Mouse (Mus musculus) heart, embryonic 14.5 days (tissue): Measurements from ENCODE around the gene Hsf5. TPM values are rescaled to one million over a fixed set of nuclear protein-coding genes. Genes with fewer than 3 reads are reported as not detected.

Experiments
- ATAC-seq: fragments of 200-750 bp; cut with Nextera tagmentation; 2 replicates; pipeline ENCODE4 v1.8.0; 2017; ENCODE audit warnings: low read depth, moderate TSS enrichment; ENCODE audit not compliant: insufficient number of reproducible peaks, insufficient read depth, low FRiP score
- H3K27ac ChIP-seq, 2 experiments: fragments of 200-500 bp in 1 of 2; fragments of 300-500 bp in 1 of 2; sonication (generic) in 1 of 2; replicated peaks in 1 of 2; 2 replicates each; pipeline ENCODE4 v1.5.1; 2012 to 2014; ENCODE audit warnings: low read depth in 2 of 2, low read length in 2 of 2, control low read depth in 1 of 2, mild to moderate bottlenecking in 1 of 2, mixed read lengths in 1 of 2; ENCODE audit not compliant: control insufficient read depth in 1 of 2, insufficient read depth in 1 of 2
- H3K27me3 ChIP-seq: fragments of 300-500 bp; sonication (generic); 2 replicates; pipeline ENCODE4 v1.6.1; 2014; ENCODE audit warnings: mild to moderate bottlenecking, low read length, control low read depth; ENCODE audit not compliant: control insufficient read depth, insufficient read depth
- H3K36me3 ChIP-seq: fragments of 300-500 bp; sonication (generic); 2 replicates; pipeline ENCODE4 v1.6.1; 2014; ENCODE audit warnings: mild to moderate bottlenecking, control low read depth, low read length, mixed read lengths; ENCODE audit not compliant: control insufficient read depth, insufficient read depth
- H3K4me1 ChIP-seq, 2 experiments: fragments of 200-500 bp in 1 of 2; fragments of 300-500 bp in 1 of 2; sonication (generic) in 1 of 2; 2 replicates each; pipeline ENCODE4 v1.6.1; 2012 to 2014; ENCODE audit warnings: low read length in 2 of 2, control low read depth in 1 of 2, mixed read lengths in 1 of 2; ENCODE audit not compliant: control insufficient read depth in 2 of 2, insufficient read depth in 2 of 2
- H3K4me2 ChIP-seq: fragments of 300-500 bp; sonication (generic); 2 replicates; pipeline ENCODE4 v1.6.1; 2014; ENCODE audit warnings: mild to moderate bottlenecking, low read length
- H3K4me3 ChIP-seq, 2 experiments: fragments of 200-500 bp in 1 of 2; fragments of 300-500 bp in 1 of 2; sonication (generic) in 1 of 2; 2 replicates each; pipeline ENCODE4 v1.5.1; 2012 to 2014; ENCODE audit warnings: low read length in 2 of 2, mild to moderate bottlenecking in 2 of 2, control low read depth in 1 of 2, low read depth in 1 of 2, moderate library complexity in 1 of 2; ENCODE audit not compliant: control insufficient read depth in 1 of 2, insufficient read depth in 1 of 2
- H3K9ac ChIP-seq: fragments of 300-500 bp; sonication (generic); 2 replicates; pipeline ENCODE4 v1.6.1; 2014; ENCODE audit warnings: mild to moderate bottlenecking, low read length
- H3K9me3 ChIP-seq: fragments of 300-500 bp; sonication (generic); 2 replicates; pipeline ENCODE4 v1.6.1; 2016; ENCODE audit warnings: low read length, control low read depth; ENCODE audit not compliant: control insufficient read depth
- WGBS: fragments of 180-500 bp; shearing (Covaris S2); extraction: QIAGEN DNeasy Blood & Tissue Kit; methylation state at CpG from one replicate; pipeline ENCODE4 v1.1.7; 2014; 5-methylcytosine and 5-hydroxymethylcytosine counted together
- polyA plus RNA-seq: library from polyadenylated mRNA; unstranded; fragments of >200 nt; fragmentation: Nextera tagmentation; extraction: Ambion mirVana; gene quantifications from 2 replicates; pipeline ENCODE4 v1.2.1, GENCODE M21; 2014

Hsf5 gene
- 0.13 and 0.15 TPM in 2 replicates for polyA plus RNA-seq

GRCm38 (mm10) chr11:87616790-87617474, at the start of gene Hsf5:
Hsf5 (plus strand) TSS chr11:87617164.
- H3K36me3 ChIP-seq: peaks cover 71% of the 10 kb centered on the region
- H3K4me2 ChIP-seq: no peak within 1 kb of the TSS
- no peaks in the 10 kb centered on the region for H3K27me3 ChIP-seq
- ATAC-seq: no peak
- 83% methylated on average over 64 of the region's 69 CpGs for WGBS
- no peaks in the 10 kb centered on the region for H3K9me3 ChIP-seq
- no peak within 1 kb of the TSS for H3K9ac ChIP-seq
- no peak within 1 kb of the TSS for H3K4me3 ChIP-seq
- H3K27ac ChIP-seq: no peak within 1 kb of the TSS
- H3K4me1 ChIP-seq: no peaks in the 10 kb centered on the region

DNA sequence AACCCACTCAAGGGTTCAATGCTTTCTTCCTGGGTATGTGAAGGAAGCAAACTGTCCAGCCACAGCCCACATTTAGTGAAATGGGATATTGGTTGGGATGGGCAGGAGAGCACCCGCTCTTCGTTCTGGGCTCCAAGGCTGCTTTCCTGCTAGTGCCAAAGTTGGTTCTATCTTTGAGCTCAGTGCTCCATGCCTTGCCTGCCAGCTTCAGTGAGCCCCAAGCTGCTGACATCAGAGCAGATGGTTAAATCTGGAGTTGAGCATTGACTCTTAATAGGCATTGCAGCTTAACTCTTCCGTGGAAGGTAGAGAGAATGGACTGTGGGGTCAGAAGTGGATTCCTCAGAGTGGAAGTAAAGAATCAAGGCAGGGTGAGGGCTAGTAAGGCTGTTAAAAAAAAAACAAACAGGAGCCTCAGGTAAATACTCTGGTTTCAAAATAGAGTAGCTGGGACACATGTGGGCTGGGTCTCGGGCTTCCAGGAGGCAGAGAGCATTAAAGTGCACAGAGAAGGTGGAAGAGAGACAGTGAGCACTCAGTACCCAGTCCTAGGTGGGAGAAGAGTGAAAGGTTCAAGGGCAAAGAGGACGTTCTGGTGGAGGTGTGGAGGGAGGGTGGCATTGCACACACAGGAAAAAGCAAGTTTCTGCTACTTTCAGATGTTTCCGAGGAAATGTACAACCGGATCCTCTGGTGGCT, 48.6 kb upstream of the Hsf5 start, which contains the start of gene Sept4:
TSS of gene Sept4 (plus strand) at position 649 of the 699 bp plus-strand sequence.
- H3K9me3 ChIP-seq: no peaks in the 10 kb centered on the region
- no peak within 1 kb of the TSS for H3K4me3 ChIP-seq
- H3K36me3 ChIP-seq: no peaks in the 10 kb centered on the region
- 0 out of 4 replicates have a peak within 1 kb of the TSS, but pooled peaks of 1 of the 2 experiments have one; percentile 1 for H3K27ac ChIP-seq
- no peak for ATAC-seq
- no peak within 1 kb of the TSS for H3K4me2 ChIP-seq
- H3K9ac ChIP-seq: no peak within 1 kb of the TSS
- H3K27me3 ChIP-seq: no peaks in the 10 kb centered on the region
- 68% methylated on average over 7 of the region's 7 CpGs for WGBS
- H3K4me1 ChIP-seq: peaks cover 22 to 30% of the 10 kb centered on the region in 2 experiments

DNA sequence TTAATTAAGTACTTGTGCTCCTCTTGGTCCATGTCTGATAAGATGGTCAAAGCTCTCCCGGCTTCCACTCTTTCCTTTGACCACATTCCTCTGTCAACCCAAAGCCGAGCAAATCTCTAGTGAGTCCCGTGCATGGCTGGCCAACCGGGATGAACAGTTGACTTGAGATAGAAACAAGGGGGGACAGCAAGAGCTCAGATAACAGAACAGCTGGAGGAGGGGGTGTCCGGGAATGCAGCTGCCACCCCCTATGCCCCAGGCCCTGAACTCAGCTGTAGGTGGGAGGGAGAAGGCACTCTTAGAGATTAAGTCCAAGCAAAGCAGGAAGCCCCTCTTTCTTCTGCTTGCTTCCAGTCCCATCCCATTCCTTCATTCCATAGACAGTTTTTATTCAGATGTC, 46.2 kb upstream of the Hsf5 start:
- no peaks in the 10 kb centered on the region for H3K36me3 ChIP-seq
- no peak for ATAC-seq
- no peak overlapping the region for H3K9ac ChIP-seq
- WGBS: 6% methylated on average over 5 of the region's 5 CpGs
- H3K4me1 ChIP-seq: peaks cover 29 to 34% of the 10 kb centered on the region in 2 experiments
- no peak overlapping the region for H3K4me2 ChIP-seq
- H3K27ac ChIP-seq: 0 out of 4 replicates have a peak overlapping the region, but pooled peaks have one; percentile 4 to 16
- H3K27me3 ChIP-seq: no peaks in the 10 kb centered on the region
- no peak overlapping the region for H3K4me3 ChIP-seq
- H3K9me3 ChIP-seq: no peaks in the 10 kb centered on the region

- Histone ChIP-seq H3K27ac (peak overlapping the region in 1 of 2 experiments; percentile 16; a peak in 1 of 4 replicates), H3K9me3 (no peaks in the 10 kb centered on the region), H3K9ac (no peak overlapping the region), H3K36me3 (no peaks in the 10 kb centered on the region), H3K4me2 (no peak overlapping the region), H3K4me1 (peaks cover 29 to 34% of the 10 kb centered on the region in 2 experiments), H3K4me3 (no peak overlapping the region), H3K27me3 (no peaks in the 10 kb centered on the region)
- ATAC-seq: no peak
- 87% methylated on average over 1 of the region's 1 CpGs for WGBS
Observed at GRCm38 (mm10) chr11:87571361-87571950, 45.5 kb upstream of the Hsf5 start.

GRCm38 (mm10) chr11:87573751-87574150, 43.2 kb upstream of the Hsf5 start:
- Histone ChIP-seq H3K27ac (no peak overlapping the region), H3K4me2 (no peak overlapping the region), H3K36me3 (no peaks in the 10 kb centered on the region), H3K9me3 (no peaks in the 10 kb centered on the region), H3K4me1 (peaks cover 37 to 44% of the 10 kb centered on the region in 2 experiments), H3K4me3 (no peak overlapping the region), H3K27me3 (no peaks in the 10 kb centered on the region), H3K9ac (no peak overlapping the region)
- 57% methylated on average over 7 of the region's 7 CpGs for WGBS
- no peak for ATAC-seq

GRCm38 (mm10) chr11:87574520-87575180, 42.3 kb upstream of the Hsf5 start:
- Histone ChIP-seq H3K4me2 (no peak overlapping the region), H3K4me3 (no peak overlapping the region), H3K4me1 (peaks cover 39 to 52% of the 10 kb centered on the region in 2 experiments), H3K27ac (no peak overlapping the region), H3K36me3 (no peaks in the 10 kb centered on the region), H3K27me3 (no peaks in the 10 kb centered on the region), H3K9me3 (no peaks in the 10 kb centered on the region), H3K9ac (no peak overlapping the region)
- no peak for ATAC-seq
- 47% methylated on average over 21 of the region's 21 CpGs for WGBS

DNA sequence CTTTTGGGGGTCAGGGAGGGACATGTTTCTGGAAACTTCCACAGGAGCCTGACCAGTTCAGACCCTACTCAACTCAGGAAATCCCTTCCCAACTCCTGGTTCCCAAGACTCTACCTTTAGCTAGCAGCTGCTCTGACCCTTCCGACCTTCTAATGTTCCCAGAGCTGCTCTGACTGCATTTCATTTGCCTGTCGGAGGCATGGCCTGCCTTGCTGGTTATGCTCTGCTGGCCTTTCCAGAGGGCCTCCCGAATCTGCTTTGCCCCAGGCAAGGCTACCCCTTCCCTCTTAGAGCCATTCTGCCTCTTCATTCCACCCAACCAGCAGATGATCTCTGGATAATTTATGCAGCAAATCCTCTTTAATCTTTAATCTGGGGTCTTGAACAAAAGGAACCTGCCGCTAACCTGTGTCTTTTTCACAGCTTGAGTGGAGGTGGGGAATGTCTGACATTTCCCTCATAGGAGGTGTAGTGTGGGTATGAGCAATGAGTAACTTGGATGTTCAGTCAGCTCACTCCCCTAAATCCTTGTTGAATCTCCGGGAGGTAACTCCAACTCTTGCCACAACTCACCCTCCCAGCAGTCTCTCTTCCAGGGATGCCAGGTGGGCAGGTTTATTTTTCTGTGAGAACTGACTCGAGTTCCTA, 39.2 kb upstream of the Hsf5 start:
- Histone ChIP-seq H3K4me1 (peaks cover 18 to 28% of the 10 kb centered on the region in 2 experiments), H3K27ac (no peak overlapping the region), H3K4me2 (peak overlapping the region; percentile 77), H3K9me3 (no peaks in the 10 kb centered on the region), H3K9ac (peak overlapping the region; percentile 66), H3K4me3 (peak overlapping the region; percentile 8 to 55; a peak in 3 of 4 replicates), H3K27me3 (no peaks in the 10 kb centered on the region), H3K36me3 (no peaks in the 10 kb centered on the region)
- ATAC-seq: no peak
- 26% methylated on average over 6 of the region's 6 CpGs for WGBS
